Mouse (Mus musculus) neutrophil, adult 59 days (primary cell): Measurements from ENCODE around the gene Hbb-bt. TPM values are rescaled to one million over a fixed set of nuclear protein-coding genes. Genes with fewer than 3 reads are reported as not detected.

Source experiments
- total RNA-seq, 2 experiments: library from RNA; stranded (reverse); gene quantifications; 1 replicate in 1 of 2; 2 replicates in 1 of 2; pipeline ENCODE4 v1.2.4; 2023

Gene Hbb-bt
- 100 to 1,000 TPM; 136 to 209 TPM for total RNA-seq

GRCm38 (mm10) chr7:103813766-103814165 lies at the start of gene Hbb-bt:
TSS of gene Hbb-bt (minus strand) at chr7:103813996.

GRCm38 (mm10) chr7:103853090-103853489 lies 39.3 kb upstream of the Hbb-bt start, which contains the start of gene Hbb-y:
TSS of gene Hbb-y (minus strand) at chr7:103853216.

GRCm38 (mm10) chr7:103843034-103843433 lies 29.2 kb upstream of the Hbb-bt start, which contains the start of gene Hbb-bh1:
TSS of gene Hbb-bh1 (minus strand) at chr7:103843164.

GRCm38 (mm10) chr7:103840268-103840667 lies 26.5 kb upstream of the Hbb-bt start, which contains the start of gene Hbb-bh2:
TSS of gene Hbb-bh2 (minus strand) at chr7:103840520.

GRCm38 (mm10) chr7:103827808-103828207 lies 14.0 kb upstream of the Hbb-bt start, which contains the start of gene Hbb-bs:
TSS of gene Hbb-bs (minus strand) at chr7:103828096.

GRCm38 (mm10) chr7:103791721-103792120 lies 22.1 kb downstream of the Hbb-bt start, which contains the start of gene Olfr67:
TSS of gene Olfr67 (minus strand) at chr7:103791821.

GRCm38 (mm10) chr7:103779598-103779997 lies 34.2 kb downstream of the Hbb-bt start, which contains the start of gene Olfr68:
TSS of gene Olfr68 (minus strand) at chr7:103779698.

GRCm38 (mm10) chr7:103771494-103771893 lies 42.3 kb downstream of the Hbb-bt start, which contains the start of gene Olfr69:
TSS of gene Olfr69 (minus strand) at chr7:103771594.

Other genes starting within 250 kb of the Hbb-bt start
- gene Olfr616, start 244.9 kb downstream of the Hbb-bt start, total RNA-seq, result not detected
- not detected for gene Olfr617, start 240.9 kb downstream of the Hbb-bt start, total RNA-seq
- not detected for gene Olfr618, start 223.9 kb downstream of the Hbb-bt start, total RNA-seq
- not detected for gene Olfr619, start 213.4 kb downstream of the Hbb-bt start, total RNA-seq
- gene Olfr620, start 201.5 kb downstream of the Hbb-bt start, total RNA-seq, result not detected
- not detected for gene Olfr622, start 171.3 kb downstream of the Hbb-bt start, total RNA-seq
- gene Olfr623, start 150.3 kb downstream of the Hbb-bt start, total RNA-seq, result not detected
- gene Olfr624, start 142.8 kb downstream of the Hbb-bt start, total RNA-seq, result under 1 TPM in 1 of 2 experiments, not detected in 1; 0.07 TPM
- not detected for gene Olfr625-ps1, start 131.3 kb downstream of the Hbb-bt start, total RNA-seq
- gene Olfr243, start 99.3 kb downstream of the Hbb-bt start, total RNA-seq, result not detected
- not detected for gene Olfr628, start 83.6 kb downstream of the Hbb-bt start, total RNA-seq
- not detected for gene Olfr629, start 69.1 kb downstream of the Hbb-bt start, total RNA-seq
- gene Olfr630, start 56.7 kb downstream of the Hbb-bt start, total RNA-seq, result not detected
- gene Olfr69, start 42.4 kb downstream of the Hbb-bt start, total RNA-seq, result not detected
- not detected for gene Olfr68, start 34.3 kb downstream of the Hbb-bt start, total RNA-seq
- gene Olfr67, start 22.2 kb downstream of the Hbb-bt start, total RNA-seq, result not detected
- gene Hbb-bs, start 14.1 kb upstream of the Hbb-bt start, total RNA-seq, result 1,000 to 10,000 TPM in 1 of 2 experiments, 100 to 1,000 TPM in 1; 881 to 1,070 TPM
- not detected for gene Hbb-bh2, start 26.5 kb upstream of the Hbb-bt start, total RNA-seq
- gene Hbb-bh1, start 29.2 kb upstream of the Hbb-bt start, total RNA-seq, result not detected
- not detected for gene Hbb-y, start 39.2 kb upstream of the Hbb-bt start, total RNA-seq
- gene Olfr66, start 72.3 kb upstream of the Hbb-bt start, total RNA-seq, result not detected
- not detected for gene Olfr64, start 80.5 kb upstream of the Hbb-bt start, total RNA-seq
- gene Olfr65, start 89.5 kb upstream of the Hbb-bt start, total RNA-seq, result not detected
- gene Olfr631, start 114.8 kb upstream of the Hbb-bt start, total RNA-seq, result not detected
- not detected for gene Olfr632, start 120.4 kb upstream of the Hbb-bt start, total RNA-seq
- not detected for gene Olfr633, start 130.4 kb upstream of the Hbb-bt start, total RNA-seq
- not detected for gene Olfr635, start 157.2 kb upstream of the Hbb-bt start, total RNA-seq
- gene Olfr638, start 184.8 kb upstream of the Hbb-bt start, total RNA-seq, result not detected
- under 1 TPM in 1 of 2 experiments, not detected in 1; 0.13 TPM for gene Olfr639, start 203.3 kb upstream of the Hbb-bt start, total RNA-seq
- gene Olfr640, start 211.6 kb upstream of the Hbb-bt start, total RNA-seq, result not detected
- not detected for gene Olfr641, start 221.4 kb upstream of the Hbb-bt start, total RNA-seq
- gene Olfr642, start 238.7 kb upstream of the Hbb-bt start, total RNA-seq, result not detected
- not detected for gene 4930516K23Rik, start 247.4 kb upstream of the Hbb-bt start, total RNA-seq